9 mouse cellular contexts compared by ENCODE assay signal in genomic region chr2:158178696-158179369, GRCm38 (mm10). TPM values are rescaled to one million over a fixed set of nuclear protein-coding genes. Genes with fewer than 3 reads are reported as not detected.
A peak's percentile ranks its signal among the peaks of the same experiment; 100 is the strongest.
DNase-seq lines count a peak whose midpoint lies in the region; ATAC-seq and TF ChIP-seq lines count a peak whose summit lies in the region.
"Had no signal": no experiment of that assay in that cellular context is flagged by ENCODE, and none has a peak within 500 bp of the region (broad histone marks: within the 10 kb centered on the region; RNA-seq: fewer than 3 reads in every experiment).

No protein-coding gene starts in this region.

- peak; percentile 22 to 23 for DNase-seq in cerebellum, adult 18-20 months
- no peak for DNase-seq in cerebellum, adult 9-11 months
- DNase-seq in embryo, embryonic 11 days = peak; percentile 82
- DNase-seq in heart, adult 18-20 months = peak; percentile 86 to 89
- DNase-seq in lung, adult 2 months = peak; percentile 79
- peak; percentile 76 for DNase-seq in urinary bladder, postnatal 25 days (ENCODE audit: low spot score)

- H3K4me1 ChIP-seq in intestine, postnatal 0 days (replicated peaks; ENCODE audit: control insufficient read depth, insufficient read depth, low read length) = peaks cover 12% of the 10 kb centered on the region
- peaks cover 17% of the 10 kb centered on the region for H3K4me1 ChIP-seq in lung, adult 2 months (ENCODE audit: control insufficient read depth, insufficient read depth, low read length)
- peaks cover 20% of the 10 kb centered on the region for H3K4me1 ChIP-seq in neural tube, embryonic 14.5 days (ENCODE audit: control insufficient read depth, insufficient read depth, low read length)

- peak overlapping the region; percentile 21 for H3K4me3 ChIP-seq in intestine, postnatal 0 days (ENCODE audit: low read depth, low read length)
- H3K4me3 ChIP-seq in lung, adult 2 months (replicated peaks; ENCODE audit: extremely low read depth, low read depth, low read length) = peak overlapping the region; percentile 45
- H3K4me3 ChIP-seq in neural tube, embryonic 14.5 days (ENCODE audit: low read depth, low read length) = no peak overlapping the region

- peak overlapping the region; percentile 86 for H3K27ac ChIP-seq in intestine, postnatal 0 days (ENCODE audit: low read depth, low read length)
- H3K27ac ChIP-seq in neural tube, embryonic 14.5 days (ENCODE audit: low read depth, low read length) = no peak overlapping the region
- H3K27ac ChIP-seq: macrophage had no signal

- peak overlapping the region; percentile 60 for H3K4me2 ChIP-seq in intestine, postnatal 0 days (replicated peaks; ENCODE audit: low read depth)
- H3K4me2 ChIP-seq in neural tube, embryonic 14.5 days (ENCODE audit: low read depth, low read length) = peak overlapping the region; percentile 12

- TF ChIP-seq POLR2A in lung, adult 2 months (IDR thresholded peaks at IDR 0.05; ENCODE audit: borderline replicate concordance, extremely low read depth, low read depth, low read length) = peak; percentile 56; the same call in 1 of the 2 replicates

- H3K27me3 ChIP-seq in intestine, postnatal 0 days (replicated peaks; ENCODE audit: control insufficient read depth, insufficient read depth, low read length) = no peaks in the 10 kb centered on the region
- no peaks in the 10 kb centered on the region for H3K27me3 ChIP-seq in neural tube, embryonic 14.5 days (ENCODE audit: control insufficient read depth, insufficient read depth, low read length)

- 11% methylated on average over 16 of the region's 19 CpGs for WGBS in intestine, postnatal 0 days
- 8% methylated on average over 19 of the region's 19 CpGs for WGBS in lung, adult 2 months
- 10% methylated on average over 17 of the region's 19 CpGs for WGBS in neural tube, embryonic 14.5 days

- peak; percentile 44 for TF ChIP-seq CTCF in intestine, postnatal 0 days (IDR thresholded peaks at IDR 0.05; ENCODE audit: low read depth)
- no peak for TF ChIP-seq CTCF in lung, adult 2 months (IDR thresholded peaks at IDR 0.05; ENCODE audit: insufficient read depth, low read length)

- 0 out of 2 replicates have a peak overlapping the region, but pooled peaks have one; percentile 7 for H3K9ac ChIP-seq in intestine, postnatal 0 days (ENCODE audit: low read depth, low read length)
- no peak overlapping the region for H3K9ac ChIP-seq in neural tube, embryonic 14.5 days (replicated peaks; ENCODE audit: low read depth, low read length)

- no peaks in the 10 kb centered on the region for H3K9me3 ChIP-seq in intestine, postnatal 0 days (ENCODE audit: control insufficient read depth)
- no peaks in the 10 kb centered on the region for H3K9me3 ChIP-seq in neural tube, embryonic 14.5 days (ENCODE audit: control insufficient read depth, low read length)

- ATAC-seq in intestine, postnatal 0 days = peak; percentile 73
- ATAC-seq in neural tube, embryonic 14.5 days (ENCODE audit: low read depth) = peak; percentile 39; the same call in 1 of the 2 replicates

- no peaks in the 10 kb centered on the region for H3K36me3 ChIP-seq in intestine, postnatal 0 days (ENCODE audit: control insufficient read depth, insufficient read depth)
- no peaks in the 10 kb centered on the region for H3K36me3 ChIP-seq in neural tube, embryonic 14.5 days (ENCODE audit: control insufficient read depth, insufficient read depth, low read length)

RNA-seq across cellular contexts. Expression of gene Tgm2, which starts 32.6 kb away (rescaled TPM):
- total RNA-seq in heart, adult 18-20 months (2021) = 100 to 1,000 TPM; 247 to 266 TPM
- polyA plus RNA-seq in intestine, postnatal 0 days (2015; fragmentation: Nextera tagmentation; extraction: Ambion mirVana) = 40.0 and 40.4 TPM in 2 replicates
- 285 and 297 TPM in 2 replicates for polyA plus RNA-seq in lung, adult 2 months (2012; rRNA removed)
- polyA plus RNA-seq in neural tube, embryonic 14.5 days (2014; fragmentation: Nextera tagmentation; extraction: Ambion mirVana) = 1.7 and 7.0 TPM in 2 replicates

RNA-seq across cellular contexts. Expression of gene D630003M21Rik, which starts 50.2 kb away (rescaled TPM):
- total RNA-seq in heart, adult 18-20 months (2021) = 1 to 10 TPM; 5.1 to 5.4 TPM
- polyA plus RNA-seq in intestine, postnatal 0 days (2015; fragmentation: Nextera tagmentation; extraction: Ambion mirVana) = 0.76 and 0.82 TPM in 2 replicates
- 1.9 and 2.0 TPM in 2 replicates for polyA plus RNA-seq in lung, adult 2 months (2012; rRNA removed)
- polyA plus RNA-seq in neural tube, embryonic 14.5 days (2014; fragmentation: Nextera tagmentation; extraction: Ambion mirVana) = 0.94 and 1.8 TPM in 2 replicates
- polyA plus RNA-seq: macrophage had no signal
